Mouse (Mus musculus): ENCODE data around the gene Nmt2. TPM values are rescaled to one million over a fixed set of nuclear protein-coding genes. Genes with fewer than 3 reads are reported as not detected.
A peak's percentile ranks its signal among the peaks of the same experiment; 100 is the strongest.

Nmt2 gene
- polyA plus RNA-seq, 1 experiment from 2014 or later = 42.1 TPM

DNA sequence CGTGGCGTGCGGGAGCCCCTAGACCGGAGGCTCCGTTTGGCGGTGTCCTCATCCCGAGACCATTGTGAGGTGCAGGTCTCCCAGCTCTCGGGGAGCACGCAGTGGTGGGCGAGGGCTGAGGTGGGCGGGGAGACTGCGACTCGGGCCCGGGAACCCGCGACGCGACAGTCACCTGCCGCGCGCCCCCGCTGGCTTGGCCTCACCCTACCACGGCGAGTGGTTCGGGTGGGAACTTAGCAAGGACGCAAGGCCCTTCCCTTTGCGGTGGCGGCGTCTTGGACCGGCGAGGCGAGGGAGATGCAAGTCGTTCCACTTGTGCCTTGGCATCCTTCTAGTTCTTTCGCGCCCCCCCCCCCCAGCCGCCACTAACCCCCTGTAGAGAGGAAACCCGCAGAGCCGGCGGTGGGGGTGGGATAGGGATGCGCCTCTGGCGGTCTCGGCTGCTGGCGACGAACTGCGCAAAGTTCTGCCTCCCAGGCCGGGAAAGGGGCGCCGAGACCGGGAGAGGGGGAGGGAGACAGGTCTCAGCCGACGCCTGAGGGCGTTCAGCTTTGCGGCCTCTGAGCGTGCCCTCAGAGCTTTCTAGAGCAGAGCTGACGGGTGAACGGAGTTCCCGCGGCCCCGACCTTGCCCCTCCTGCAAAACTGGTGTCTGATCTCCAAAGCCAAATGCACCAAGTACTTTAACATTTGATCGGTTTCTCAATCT, 615 bp downstream of the Nmt2 start:
- H3K4me3 ChIP-seq = peak overlapping the region; percentile 93
- no peaks in the 10 kb centered on the region for H3K36me3 ChIP-seq
- H3K4me2 ChIP-seq = peak overlapping the region; percentile 84
- H3K27me3 ChIP-seq = no peaks in the 10 kb centered on the region
- peak overlapping the region; percentile 77 for H3K9ac ChIP-seq
- peaks cover 14% of the 10 kb centered on the region for H3K4me1 ChIP-seq
- H3K9me3 ChIP-seq = no peaks in the 10 kb centered on the region
- peak; percentile 0; the same call in 1 of the 2 replicates for ATAC-seq (ENCODE audit: borderline replicate concordance, extremely low read depth, low FRiP score, low TSS enrichment)
- under 1% methylated on average over 55 of the region's 60 CpGs for WGBS
- H3K27ac ChIP-seq = peak overlapping the region; percentile 85

DNA sequence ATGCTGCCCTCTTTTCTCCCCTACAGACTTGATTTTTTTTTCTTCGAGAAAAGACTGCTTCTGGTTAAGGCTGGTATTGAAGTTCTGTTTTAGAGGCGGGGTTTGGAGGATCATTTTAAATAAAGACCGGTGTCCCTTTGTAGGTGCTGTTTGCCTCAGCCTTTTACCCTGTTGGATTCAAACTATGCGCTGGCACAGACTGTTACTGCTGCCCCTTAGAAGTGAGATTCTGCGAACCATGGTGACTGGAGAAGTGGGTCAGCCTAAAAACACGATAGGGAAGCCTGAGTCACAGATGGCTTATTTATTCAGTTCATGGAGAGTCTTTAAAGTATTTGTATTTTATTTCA, 1.1 kb downstream of the Nmt2 start:
- Histone ChIP-seq H3K4me1 (peaks cover 14% of the 10 kb centered on the region), H3K27me3 (no peaks in the 10 kb centered on the region), H3K4me2 (peak overlapping the region; percentile 84), H3K9ac (peak overlapping the region; percentile 77), H3K27ac (peak overlapping the region; percentile 85), H3K9me3 (no peaks in the 10 kb centered on the region), H3K4me3 (peak overlapping the region; percentile 93), H3K36me3 (no peaks in the 10 kb centered on the region)
- 2% methylated on average over 6 of the region's 6 CpGs for WGBS
- ATAC-seq (ENCODE audit: borderline replicate concordance, extremely low read depth, low FRiP score, low TSS enrichment) = no peak

DNA sequence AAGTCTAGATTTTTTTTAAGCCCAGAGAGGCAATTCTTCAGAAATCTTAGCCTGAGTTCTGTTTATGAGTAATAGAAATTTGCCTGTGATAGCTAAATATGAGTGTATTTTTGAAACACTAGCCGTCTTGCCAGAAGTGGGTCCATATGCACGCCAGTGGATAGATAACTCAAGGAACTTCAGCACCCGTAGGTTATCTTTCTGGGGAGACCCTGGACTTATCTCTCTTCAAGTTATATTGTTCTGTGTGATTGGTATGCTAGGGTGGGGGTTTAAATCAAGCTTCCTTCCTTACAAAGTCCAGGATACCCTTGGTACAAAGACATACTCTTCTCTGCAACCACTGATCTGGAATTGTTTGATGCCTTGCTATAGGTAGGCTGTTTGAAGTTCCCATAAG, 1.7 kb downstream of the Nmt2 start:
- Histone ChIP-seq H3K4me2 (peak overlapping the region; percentile 84), H3K9me3 (no peaks in the 10 kb centered on the region), H3K4me1 (peaks cover 14% of the 10 kb centered on the region), H3K27ac (no peak overlapping the region), H3K27me3 (no peaks in the 10 kb centered on the region), H3K36me3 (no peaks in the 10 kb centered on the region), H3K9ac (no peak overlapping the region), H3K4me3 (peak overlapping the region; percentile 93; the same call in 1 of the 2 replicates)
- ATAC-seq (ENCODE audit: borderline replicate concordance, extremely low read depth, low FRiP score, low TSS enrichment) = no peak
- WGBS = 44% methylated on average over 3 of the region's 3 CpGs

DNA sequence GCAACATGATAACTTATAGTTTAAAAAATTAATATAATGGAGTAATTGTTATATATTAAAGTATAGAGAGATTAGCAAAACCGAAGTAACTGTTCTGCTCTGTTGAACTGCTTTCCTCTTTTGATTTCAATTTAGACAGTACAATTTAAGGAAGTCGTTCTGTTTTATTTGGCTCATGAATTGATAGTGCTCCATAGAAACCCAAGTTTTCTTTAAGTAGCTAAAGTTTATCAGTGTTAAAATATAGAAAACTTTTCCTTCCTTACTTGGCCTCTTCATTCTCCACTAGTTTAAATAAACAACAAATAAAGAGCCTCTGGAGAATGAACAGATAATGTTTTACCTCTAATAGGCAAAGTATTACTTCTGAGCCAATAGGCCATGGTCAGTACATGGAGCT, 2.2 kb downstream of the Nmt2 start:
- H3K4me2 ChIP-seq = no peak overlapping the region

DNA sequence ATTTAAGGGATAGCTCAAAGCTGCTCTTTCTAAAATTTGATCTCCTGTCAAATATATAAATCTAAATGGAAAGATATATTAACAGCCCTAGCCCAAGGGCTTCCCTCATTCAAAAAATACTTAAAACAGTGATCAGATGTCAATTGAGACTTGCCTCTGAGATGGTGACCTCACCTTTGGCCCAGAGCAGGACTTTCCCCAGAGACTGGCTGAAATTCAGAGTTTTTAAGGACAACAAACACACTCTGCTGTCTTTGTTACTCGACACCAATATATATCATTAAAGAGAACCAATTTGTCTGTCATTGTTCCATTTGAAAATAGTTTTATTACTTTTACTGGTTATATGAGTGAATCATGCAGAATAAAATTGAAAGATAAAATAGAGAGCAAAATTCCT, 5.6 kb downstream of the Nmt2 start:
- no peak for ATAC-seq (ENCODE audit: borderline replicate concordance, extremely low read depth, low FRiP score, low TSS enrichment)
- Histone ChIP-seq H3K9ac (no peak overlapping the region), H3K4me1 (peaks cover 9% of the 10 kb centered on the region; the same call in 1 of the 2 replicates), H3K27me3 (no peaks in the 10 kb centered on the region), H3K9me3 (no peaks in the 10 kb centered on the region), H3K4me2 (no peak overlapping the region), H3K36me3 (no peaks in the 10 kb centered on the region), H3K27ac (no peak overlapping the region), H3K4me3 (no peak overlapping the region)
- WGBS = 81% methylated on average over 1 of the region's 1 CpGs

More for the DNA sequence above, 2.2 kb downstream of the Nmt2 start:
- peaks cover 14% of the 10 kb centered on the region for H3K4me1 ChIP-seq
- no peak overlapping the region for H3K27ac ChIP-seq
- 73% methylated on average over 2 of the region's 2 CpGs for WGBS
- no peaks in the 10 kb centered on the region for H3K27me3 ChIP-seq
- ATAC-seq (ENCODE audit: borderline replicate concordance, extremely low read depth, low FRiP score, low TSS enrichment) = no peak
- no peaks in the 10 kb centered on the region for H3K9me3 ChIP-seq
- H3K36me3 ChIP-seq = no peaks in the 10 kb centered on the region
- no peak overlapping the region for H3K4me3 ChIP-seq
- no peak overlapping the region for H3K9ac ChIP-seq

DNA sequence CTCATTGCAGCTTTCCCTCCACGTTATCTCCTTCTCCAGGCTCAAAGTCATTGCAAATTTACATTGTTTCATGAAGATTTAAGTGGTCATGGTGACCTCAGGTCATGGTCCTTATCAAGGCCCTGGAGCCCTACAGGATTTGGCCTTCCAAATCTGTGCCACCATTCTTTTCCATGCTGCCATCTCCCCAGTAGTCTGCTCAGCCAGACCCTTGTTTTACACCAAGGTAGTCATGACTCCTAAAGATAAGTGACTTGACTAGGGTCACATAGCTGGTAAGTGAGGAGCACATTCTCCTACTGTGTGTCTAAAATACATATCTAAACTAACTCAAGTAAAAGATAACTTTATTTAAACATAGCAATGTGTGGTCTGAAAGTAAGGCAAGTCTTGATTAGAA, 8.2 kb downstream of the Nmt2 start:
- H3K4me1 ChIP-seq = 0 out of 2 replicates have a peak, but pooled peaks cover 3% of the 10 kb centered on the region
- H3K4me3 ChIP-seq = no peak overlapping the region
- ATAC-seq (ENCODE audit: borderline replicate concordance, extremely low read depth, low FRiP score, low TSS enrichment) = no peak
- H3K9ac ChIP-seq = no peak overlapping the region
- H3K27ac ChIP-seq = no peak overlapping the region
- H3K27me3 ChIP-seq = no peaks in the 10 kb centered on the region
- no peaks in the 10 kb centered on the region for H3K9me3 ChIP-seq
- H3K4me2 ChIP-seq = no peak overlapping the region
- H3K36me3 ChIP-seq = no peaks in the 10 kb centered on the region
- 74% methylated on average over 1 of the region's 1 CpGs for WGBS

DNA sequence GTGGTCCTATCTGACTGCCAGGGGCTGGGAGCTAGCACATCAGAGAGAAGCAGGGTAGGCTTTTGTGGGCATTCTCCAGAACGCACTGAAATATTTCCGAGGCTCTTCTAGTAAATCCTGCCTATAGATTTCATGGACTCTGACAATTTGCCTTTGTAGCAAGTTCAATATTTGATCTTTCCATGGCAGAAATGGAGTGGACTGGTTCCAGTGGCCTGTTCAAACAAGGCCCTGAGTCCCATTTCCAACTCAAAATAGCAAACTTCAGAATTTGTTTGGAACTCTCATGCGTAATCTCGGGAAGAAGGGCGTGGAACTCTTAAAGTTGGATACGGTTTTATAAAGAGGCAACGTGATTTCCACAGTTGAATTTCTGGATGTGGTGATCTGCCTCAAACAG, 11.8 kb downstream of the Nmt2 start:
- Histone ChIP-seq H3K9ac (no peak overlapping the region), H3K36me3 (no peaks in the 10 kb centered on the region), H3K4me3 (no peak overlapping the region), H3K9me3 (no peaks in the 10 kb centered on the region), H3K4me1 (0 out of 2 replicates have a peak, but pooled peaks cover 3% of the 10 kb centered on the region), H3K4me2 (peak overlapping the region; percentile 9; the same call in 1 of the 2 replicates), H3K27ac (peak overlapping the region; percentile 74), H3K27me3 (no peaks in the 10 kb centered on the region)
- WGBS = 55% methylated on average over 7 of the region's 7 CpGs
- peak; percentile 42; the same call in 1 of the 2 replicates for ATAC-seq (ENCODE audit: borderline replicate concordance, extremely low read depth, low FRiP score, low TSS enrichment)

DNA sequence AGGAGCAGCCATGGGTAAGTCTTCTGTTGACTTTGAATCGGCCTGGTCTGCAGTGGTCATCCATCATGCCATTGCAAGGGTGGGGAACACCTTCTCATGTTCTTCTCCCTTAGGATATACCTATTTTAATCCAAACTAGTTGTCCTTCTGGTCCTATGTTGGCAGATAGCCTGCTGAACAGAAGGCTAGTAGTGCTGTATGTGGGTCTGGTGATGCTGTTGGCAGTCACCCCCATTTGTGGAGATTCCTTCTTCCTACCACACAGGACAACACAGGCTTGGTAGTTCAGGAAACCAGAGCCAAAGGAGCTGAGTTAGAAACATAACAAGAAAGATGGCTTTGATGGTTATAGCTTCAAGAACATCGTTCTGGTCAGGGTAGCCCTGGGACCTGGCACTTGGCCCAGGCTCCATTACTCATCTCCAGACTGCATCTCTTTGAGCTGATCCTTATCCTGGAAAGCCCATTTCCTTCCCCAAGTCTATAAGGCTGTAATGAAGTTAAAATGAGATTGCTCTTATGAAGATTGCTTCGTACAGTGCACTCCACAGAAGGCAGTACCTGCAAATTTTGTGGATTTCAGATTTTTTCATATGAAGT, 21.5 kb downstream of the Nmt2 start:
- no peaks in the 10 kb centered on the region for H3K27me3 ChIP-seq
- no peak overlapping the region for H3K4me3 ChIP-seq
- WGBS = 49% methylated on average over 3 of the region's 3 CpGs
- no peaks in the 10 kb centered on the region for H3K4me1 ChIP-seq
- no peak overlapping the region for H3K4me2 ChIP-seq
- peaks cover 6% of the 10 kb centered on the region for H3K36me3 ChIP-seq
- no peak overlapping the region for H3K9ac ChIP-seq
- ATAC-seq (ENCODE audit: borderline replicate concordance, extremely low read depth, low FRiP score, low TSS enrichment) = no peak
- H3K9me3 ChIP-seq = no peaks in the 10 kb centered on the region
- no peak overlapping the region for H3K27ac ChIP-seq

DNA sequence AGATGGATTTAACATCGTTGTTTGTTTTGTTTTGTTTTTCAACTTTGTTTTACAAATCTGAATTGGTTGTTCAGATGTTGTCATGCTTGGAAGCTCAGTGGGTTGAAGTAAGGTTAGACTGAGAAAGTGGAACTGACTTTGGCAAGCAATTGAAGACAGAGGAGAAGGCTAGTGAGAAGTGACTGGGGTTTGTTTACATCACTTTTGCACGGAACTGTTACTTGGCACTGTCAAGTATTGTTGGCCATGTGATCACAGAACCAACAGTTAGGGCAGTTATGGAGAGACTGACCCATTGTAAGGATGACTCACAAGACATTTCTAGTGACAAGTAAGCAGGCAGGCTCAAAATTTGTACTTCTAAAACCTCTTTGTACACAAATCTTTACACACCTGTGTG, 39.1 kb downstream of the Nmt2 start:
- WGBS = 65% methylated on average over 2 of the region's 2 CpGs
- Histone ChIP-seq H3K27ac (no peak overlapping the region), H3K36me3 (peaks cover 36% of the 10 kb centered on the region), H3K4me2 (no peak overlapping the region), H3K27me3 (no peaks in the 10 kb centered on the region), H3K9me3 (no peaks in the 10 kb centered on the region), H3K4me1 (no peaks in the 10 kb centered on the region), H3K9ac (no peak overlapping the region), H3K4me3 (no peak overlapping the region)
- no peak for ATAC-seq (ENCODE audit: borderline replicate concordance, extremely low read depth, low FRiP score, low TSS enrichment)

DNA sequence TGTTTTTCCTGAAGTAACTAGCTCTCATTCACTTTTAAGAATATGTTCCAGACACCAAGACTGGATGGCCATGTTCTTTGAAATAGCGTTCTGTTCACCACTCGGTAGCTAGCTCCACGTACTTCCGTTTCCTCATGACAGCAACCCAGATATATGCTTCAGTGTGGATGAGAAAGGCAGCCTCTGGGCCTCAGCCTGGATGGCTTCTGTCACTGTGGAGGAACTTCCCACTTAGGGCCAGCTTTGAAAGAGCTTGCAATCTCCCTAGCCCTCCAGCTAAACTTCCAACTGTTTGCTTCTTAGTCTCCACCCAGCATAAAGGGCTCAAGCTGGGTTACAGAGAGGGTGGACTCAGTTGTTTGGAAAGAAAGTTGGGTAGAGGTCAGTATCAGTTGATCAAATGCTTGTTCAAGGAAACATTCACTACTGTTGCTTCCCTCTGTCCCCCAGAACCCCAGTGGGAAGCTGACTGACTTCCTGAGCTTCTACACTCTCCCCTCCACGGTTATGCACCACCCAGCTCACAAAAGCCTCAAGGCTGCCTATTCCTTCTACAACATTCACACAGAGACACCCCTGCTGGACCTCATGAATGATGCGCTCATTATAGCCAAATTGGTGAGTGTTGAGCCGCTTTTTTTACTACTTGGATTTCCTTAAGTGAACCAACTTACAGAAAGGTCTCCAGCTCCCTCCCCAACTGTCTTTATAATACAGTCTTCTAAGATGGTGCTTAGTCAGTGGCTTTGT, 40.5 kb downstream of the Nmt2 start:
- no peaks in the 10 kb centered on the region for H3K4me1 ChIP-seq
- peaks cover 50% of the 10 kb centered on the region for H3K36me3 ChIP-seq
- ATAC-seq (ENCODE audit: borderline replicate concordance, extremely low read depth, low FRiP score, low TSS enrichment) = no peak
- no peak overlapping the region for H3K4me3 ChIP-seq
- no peaks in the 10 kb centered on the region for H3K27me3 ChIP-seq
- whole genome bisulfite sequencing = 89% methylated on average over 7 of the region's 7 CpGs
- H3K9ac ChIP-seq = no peak overlapping the region
- H3K27ac ChIP-seq = no peak overlapping the region
- no peak overlapping the region for H3K4me2 ChIP-seq
- no peaks in the 10 kb centered on the region for H3K9me3 ChIP-seq

DNA sequence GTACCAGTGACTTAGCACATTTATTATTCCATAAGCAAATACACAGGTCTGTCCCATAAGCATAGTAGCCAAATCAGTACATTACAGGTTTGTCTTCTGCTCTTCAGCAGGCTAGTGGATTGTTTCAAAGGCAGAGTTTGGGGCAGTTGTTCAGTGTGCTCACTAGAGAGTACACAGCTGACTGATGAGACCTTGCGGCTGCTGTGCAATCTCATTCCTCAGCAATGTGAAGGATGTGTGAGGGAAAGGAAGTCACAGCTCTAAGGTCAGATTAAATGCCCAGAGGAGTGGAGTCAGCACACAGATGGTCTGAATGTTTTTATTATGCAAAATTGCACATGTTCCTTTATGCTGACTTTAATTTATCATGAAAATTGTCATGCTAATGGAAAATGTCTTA, 42.5 kb downstream of the Nmt2 start:
- no peak overlapping the region for H3K9ac ChIP-seq
- no peak overlapping the region for H3K4me2 ChIP-seq
- no peak for ATAC-seq (ENCODE audit: borderline replicate concordance, extremely low read depth, low FRiP score, low TSS enrichment)
- peaks cover 50% of the 10 kb centered on the region for H3K36me3 ChIP-seq
- no peak overlapping the region for H3K4me3 ChIP-seq
- WGBS = 73% methylated on average over 1 of the region's 1 CpGs
- H3K4me1 ChIP-seq = peaks cover 11% of the 10 kb centered on the region
- H3K27ac ChIP-seq = no peak overlapping the region
- no peaks in the 10 kb centered on the region for H3K27me3 ChIP-seq
- no peaks in the 10 kb centered on the region for H3K9me3 ChIP-seq

DNA sequence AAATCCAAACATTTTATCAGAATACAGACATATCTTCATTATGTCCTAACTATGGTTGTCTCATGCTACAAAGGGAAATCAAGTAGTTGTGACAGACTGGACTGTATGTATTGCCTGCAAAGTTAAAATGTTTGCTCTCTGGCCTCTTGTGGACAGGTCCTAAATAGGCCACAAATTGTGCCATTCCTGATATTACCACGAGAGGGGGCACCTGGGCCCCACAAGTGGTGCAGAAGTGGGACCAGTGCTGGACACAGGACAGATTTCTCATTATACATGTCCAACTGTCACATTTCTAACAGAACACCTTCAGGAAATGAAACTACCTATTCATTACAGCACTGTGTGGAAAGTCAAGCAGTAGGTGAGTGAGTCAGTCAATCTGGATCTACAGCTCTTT, 43.3 kb downstream of the Nmt2 start:
- Histone ChIP-seq H3K27ac (no peak overlapping the region), H3K4me3 (no peak overlapping the region), H3K36me3 (peaks cover 45% of the 10 kb centered on the region), H3K9ac (no peak overlapping the region), H3K4me1 (peaks cover 15% of the 10 kb centered on the region), H3K4me2 (no peak overlapping the region), H3K27me3 (no peaks in the 10 kb centered on the region), H3K9me3 (no peaks in the 10 kb centered on the region)
- ATAC-seq (ENCODE audit: borderline replicate concordance, extremely low read depth, low FRiP score, low TSS enrichment) = no peak
- WGBS = 22% methylated on average over 1 of the region's 1 CpGs
